Mouse (Mus musculus) kidney, adult 9 months (tissue): ENCODE measurements at regions not wholly inside any gene's neighbourhood (a gene's known extent, or its start where the extent isn't known, plus 50 kb on each side); places are given as distances from the start of the nearest gene placed in this dataset.

Source experiments
- DNase-seq: peaks from one replicate; pipeline ENCODE4 v3.0.0; 2022

DNA sequence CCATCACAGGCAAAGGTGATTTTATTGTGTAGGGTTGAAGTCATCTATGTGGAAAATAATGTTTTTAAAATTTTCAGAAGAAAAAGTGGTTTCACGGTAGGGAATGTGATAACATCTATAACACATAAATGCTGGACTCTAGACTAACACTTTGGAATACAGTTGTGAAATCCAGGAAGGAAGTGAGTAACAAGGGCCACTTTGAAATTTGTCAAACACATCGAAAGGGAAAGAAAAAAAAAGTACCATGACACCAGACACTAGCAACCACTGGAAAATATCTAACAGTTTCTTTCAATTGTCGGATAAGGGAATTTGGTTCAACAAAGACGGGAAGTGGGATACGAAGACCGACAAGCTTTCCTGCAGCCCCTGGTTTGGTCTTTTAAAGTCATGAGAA lies 181.7 kb upstream of the Btg1 start:
- peak; percentile 12 for DNase-seq

- no peak for DNase-seq
Measured at GRCm38 (mm10) chr10:96438398-96439103, 178.3 kb upstream of the Btg1 start.

DNA sequence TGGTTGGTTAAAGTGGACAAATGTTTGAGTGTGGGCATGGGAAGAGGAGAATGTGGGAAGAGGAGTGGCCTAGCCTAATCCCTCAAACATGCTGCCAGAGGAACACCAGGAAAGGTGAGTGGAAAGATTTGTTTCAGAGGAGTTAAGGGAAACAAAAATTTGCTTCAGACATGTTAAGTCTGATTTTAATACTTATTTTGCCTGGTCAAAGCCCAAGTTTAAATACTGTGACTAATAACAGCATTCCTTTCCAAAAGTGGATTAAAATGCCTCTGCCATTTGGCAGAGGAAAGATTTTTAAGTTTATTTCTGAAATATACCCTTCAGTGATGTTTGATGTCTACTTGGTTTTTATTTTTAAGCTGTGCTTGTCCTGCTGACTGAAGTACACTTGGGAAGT lies 174.6 kb upstream of the Btg1 start:
- no peak for DNase-seq

- DNase-seq = no peak
Measured at GRCm38 (mm10) chr10:96450266-96450665, 166.5 kb upstream of the Btg1 start.

- no peak for DNase-seq
Measured at GRCm38 (mm10) chr10:96454857-96455256, 161.9 kb upstream of the Btg1 start.

DNA sequence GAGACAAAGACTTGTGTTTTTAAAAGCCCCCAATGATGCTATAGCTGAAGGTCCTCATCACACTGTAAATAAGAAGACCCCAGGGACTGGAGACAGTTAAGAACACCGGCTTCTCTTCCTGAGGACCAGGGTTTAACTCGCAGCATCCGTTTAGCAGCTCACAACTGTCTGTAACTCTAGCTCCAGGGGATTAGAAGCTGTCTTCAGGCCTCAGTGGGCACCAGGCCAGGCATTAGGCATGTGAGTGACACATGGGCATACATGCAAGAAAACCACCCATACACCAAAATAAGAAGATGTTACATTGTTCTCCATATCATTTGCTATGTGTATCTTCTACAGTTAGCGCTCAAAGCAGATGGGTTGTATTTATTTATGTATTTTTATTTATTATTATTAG lies 158.3 kb upstream of the Btg1 start:
- DNase-seq = no peak

GRCm38 (mm10) chr10:96459186-96459585 lies 157.6 kb upstream of the Btg1 start:
- no peak for DNase-seq

- DNase-seq = no peak
Measured at GRCm38 (mm10) chr10:96460151-96460550, 156.7 kb upstream of the Btg1 start.

- DNase-seq = no peak
Measured at GRCm38 (mm10) chr10:96460617-96461338, 156.0 kb upstream of the Btg1 start.

GRCm38 (mm10) chr10:96465967-96466366 lies 150.8 kb upstream of the Btg1 start:
- no peak for DNase-seq

- no peak for DNase-seq
Measured at GRCm38 (mm10) chr10:96466845-96467244, 150.0 kb upstream of the Btg1 start.

GRCm38 (mm10) chr10:96467661-96468060 lies 149.1 kb upstream of the Btg1 start:
- DNase-seq = no peak

DNA sequence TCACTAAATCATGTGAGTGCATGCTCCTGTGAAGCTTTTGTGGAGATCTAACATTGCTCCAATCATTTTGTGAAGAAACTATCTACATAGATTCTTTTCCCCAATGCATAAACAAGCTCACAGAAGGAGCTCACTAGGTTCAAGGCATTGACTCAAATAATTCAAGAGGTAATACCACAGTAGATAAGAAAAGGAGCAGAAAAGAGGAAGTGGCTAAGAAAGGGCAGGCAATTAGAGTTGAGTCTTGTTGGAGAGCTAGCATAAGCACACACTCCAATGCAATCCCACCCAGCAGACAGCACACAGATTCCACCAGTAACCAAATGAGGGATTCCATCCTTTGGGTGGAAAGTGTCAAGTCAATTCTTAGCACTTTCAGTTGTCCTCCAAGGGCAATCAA lies 145.3 kb upstream of the Btg1 start:
- DNase-seq = no peak

GRCm38 (mm10) chr10:96479350-96479749 lies 137.5 kb upstream of the Btg1 start:
- DNase-seq = no peak

- no peak for DNase-seq
Measured at GRCm38 (mm10) chr10:96479786-96480185, 137.0 kb upstream of the Btg1 start.

GRCm38 (mm10) chr10:96480453-96481324 lies 136.1 kb upstream of the Btg1 start:
- DNase-seq = no peak

- DNase-seq = no peak
Measured at GRCm38 (mm10) chr10:96481325-96481638, 135.5 kb upstream of the Btg1 start.

GRCm38 (mm10) chr10:96486724-96487123 lies 130.1 kb upstream of the Btg1 start:
- no peak for DNase-seq

DNA sequence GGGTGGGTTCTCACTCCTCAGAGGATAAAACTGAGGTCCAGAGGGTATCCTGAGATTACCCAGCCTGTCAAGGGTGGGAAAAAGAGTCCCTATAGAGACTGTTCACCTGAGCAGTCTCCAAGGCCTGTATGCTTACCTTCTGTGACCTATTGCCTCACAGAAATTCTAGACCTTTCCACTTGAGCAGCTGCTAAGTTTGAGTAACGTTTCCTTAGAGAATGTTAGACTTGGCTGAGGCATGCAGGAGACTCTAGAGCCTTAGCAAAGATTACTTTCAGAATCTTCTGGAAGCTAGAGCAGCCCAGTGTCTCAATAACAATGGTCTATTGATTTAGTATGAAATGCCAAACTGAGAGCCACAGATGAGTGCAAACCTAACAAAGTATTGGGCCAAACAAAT lies 123.1 kb upstream of the Btg1 start:
- DNase-seq = no peak

- DNase-seq = no peak
Measured at GRCm38 (mm10) chr10:96496700-96497099, 120.1 kb upstream of the Btg1 start.

GRCm38 (mm10) chr10:96497482-96497881 lies 119.3 kb upstream of the Btg1 start:
- no peak for DNase-seq

GRCm38 (mm10) chr10:96499274-96499673 lies 117.5 kb upstream of the Btg1 start:
- DNase-seq = no peak

DNA sequence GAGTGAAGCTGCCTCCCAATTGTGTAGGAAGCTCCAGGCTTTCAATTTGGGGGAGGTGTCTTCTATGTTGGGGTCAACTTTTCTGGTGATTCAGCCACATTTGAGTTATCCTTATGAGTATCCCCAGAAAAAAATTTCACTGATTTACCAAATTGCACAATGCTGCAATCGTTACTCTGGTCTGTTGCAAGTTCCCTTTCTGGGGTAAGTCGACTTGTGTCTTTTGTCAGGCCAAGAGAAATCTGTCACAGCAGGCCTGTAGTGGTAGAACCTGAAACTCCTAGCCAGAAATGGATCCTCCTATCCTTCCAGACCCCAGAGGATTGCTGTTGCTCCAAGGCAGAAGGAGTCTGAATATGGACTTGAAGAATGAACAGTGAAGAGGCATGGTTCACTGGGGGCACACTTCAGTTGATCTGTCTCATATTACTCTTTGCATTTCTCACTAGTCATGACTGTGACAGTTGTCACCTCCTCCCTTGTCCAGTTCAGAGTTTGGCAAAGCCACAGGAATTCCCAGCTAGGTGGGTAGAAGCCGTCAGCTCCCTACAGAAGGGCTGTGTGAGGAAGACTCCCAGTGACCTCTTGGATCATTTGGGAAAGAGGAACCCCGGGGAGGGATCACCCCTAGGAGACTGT lies 114.6 kb upstream of the Btg1 start:
- no peak for DNase-seq
